In genomic region chr13:75647513-75647912, GRCm38 (mm10) we compare ENCODE assay signal across 15 mouse cellular contexts.
"Had no signal": no experiment of that assay in that cellular context is flagged by ENCODE, and none has a peak within 500 bp of the region (broad histone marks: within the 10 kb centered on the region; RNA-seq: fewer than 3 reads in every experiment).

No protein-coding gene starts in this region.

- H3K4me1 ChIP-seq: lung, embryonic 15.5 days; megakaryocyte, embryonic 14.5 days; midbrain, embryonic 13.5 days; midbrain, embryonic 15.5 days; neural tube, embryonic 12.5 days had no signal

- H3K4me3 ChIP-seq: lung, embryonic 15.5 days; megakaryocyte, embryonic 14.5 days; midbrain, embryonic 13.5 days; midbrain, embryonic 15.5 days; neural tube, embryonic 12.5 days had no signal

- ATAC-seq: lung, postnatal 0 days; midbrain, embryonic 13.5 days; midbrain, embryonic 15.5 days had no signal

- DNase-seq: lung, adult 2 months; lung, postnatal 14 days; lung, postnatal 36 days; right cerebral cortex, postnatal 14 days; thymus, adult 18-20 months; thymus, postnatal 14 days; thymus, postnatal 36 days had no signal

- H3K4me2 ChIP-seq: lung, embryonic 15.5 days; midbrain, embryonic 11.5 days; midbrain, embryonic 13.5 days; midbrain, embryonic 15.5 days; neural tube, embryonic 12.5 days had no signal

- H3K27me3 ChIP-seq: lung, embryonic 15.5 days; megakaryocyte, embryonic 14.5 days; midbrain, embryonic 13.5 days; midbrain, embryonic 15.5 days; neural tube, embryonic 12.5 days had no signal

- H3K9me3 ChIP-seq: lung, embryonic 15.5 days; midbrain, embryonic 13.5 days; midbrain, embryonic 15.5 days; neural tube, embryonic 12.5 days had no signal

- H3K9ac ChIP-seq: lung, embryonic 15.5 days; midbrain, embryonic 13.5 days; midbrain, embryonic 15.5 days; neural tube, embryonic 12.5 days had no signal

- H3K36me3 ChIP-seq: lung, embryonic 15.5 days; midbrain, embryonic 13.5 days; midbrain, embryonic 15.5 days; neural tube, embryonic 12.5 days had no signal

- H3K27ac ChIP-seq: lung, embryonic 15.5 days; macrophage; midbrain, embryonic 13.5 days; midbrain, embryonic 15.5 days; neural tube, embryonic 12.5 days had no signal
